In the genomic region with DNA sequence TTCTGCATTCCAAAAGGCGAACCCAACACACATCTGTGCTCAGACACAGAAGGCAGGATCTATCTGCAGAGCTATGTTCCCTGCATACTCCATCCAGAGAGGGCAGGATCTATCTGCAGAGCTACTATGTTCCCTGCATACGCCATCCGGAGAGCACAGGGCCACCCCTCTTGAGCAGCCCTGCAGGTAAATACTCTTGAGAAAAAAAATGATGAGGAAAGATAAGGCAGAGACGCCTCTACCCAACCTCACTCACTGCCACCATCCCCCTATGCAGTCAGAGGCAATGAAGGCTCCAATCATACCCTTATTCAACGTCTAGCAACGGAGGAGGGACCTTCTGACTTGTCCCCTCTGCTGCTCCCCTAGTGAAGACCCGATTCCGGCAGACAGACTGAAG, we compare ENCODE assay signal across 9 mouse cellular contexts. TPM values are rescaled to one million over a fixed set of nuclear protein-coding genes. Genes with fewer than 3 reads are reported as not detected.
A peak's percentile ranks its signal among the peaks of the same experiment; 100 is the strongest.
DNase-seq lines count a peak whose midpoint lies in the region; ATAC-seq and TF ChIP-seq lines count a peak whose summit lies in the region.
"Had no signal": no experiment of that assay in that cellular context is flagged by ENCODE, and none has a peak within 500 bp of the region (broad histone marks: within the 10 kb centered on the region; RNA-seq: fewer than 3 reads in every experiment).

No protein-coding gene starts in this region.

- no peaks in the 10 kb centered on the region for H3K27me3 ChIP-seq in cerebellum, adult 2 months (ENCODE audit: control insufficient read depth, insufficient read depth, low read length)
- no peaks in the 10 kb centered on the region for H3K27me3 ChIP-seq in megakaryocyte, embryonic 14.5 days (replicated peaks)
- peaks cover 21% of the 10 kb centered on the region for H3K27me3 ChIP-seq in limb, embryonic 12.5 days
- H3K27me3 ChIP-seq in small intestine, adult 2 months (ENCODE audit: control insufficient read depth, insufficient read depth, low read length), result no peaks in the 10 kb centered on the region

- no peak for TF ChIP-seq POLR2A in cerebellum, adult 2 months (IDR thresholded peaks at IDR 0.05; ENCODE audit: borderline replicate concordance, insufficient read depth, low read length)
- TF ChIP-seq POLR2A in small intestine, adult 2 months (IDR thresholded peaks at IDR 0.05; ENCODE audit: low read depth, low read length), result no peak

- H3K9me3 ChIP-seq in megakaryocyte, embryonic 14.5 days, result no peaks in the 10 kb centered on the region
- H3K9me3 ChIP-seq in limb, embryonic 12.5 days, result no peaks in the 10 kb centered on the region

- DNase-seq in cerebellum, adult 2 months, result peak; percentile 37 to 55
- DNase-seq in cerebellum, adult 11 months, result no peak
- DNase-seq in embryo, embryonic 10 days (ENCODE audit: low spot score), result no peak
- no peak for DNase-seq in layer of hippocampus, postnatal 36 days

- H3K4me3 ChIP-seq in cerebellum, adult 2 months (replicated peaks; ENCODE audit: insufficient read depth, low read depth, low read length), result peak overlapping the region; percentile 88
- peak overlapping the region; percentile 97 for H3K4me3 ChIP-seq in megakaryocyte, embryonic 14.5 days (replicated peaks)
- peak overlapping the region; percentile 60 for H3K4me3 ChIP-seq in limb, embryonic 12.5 days (replicated peaks)
- peak overlapping the region; percentile 90 for H3K4me3 ChIP-seq in small intestine, adult 2 months (ENCODE audit: low read depth, low read length)

- peak overlapping the region; percentile 91 for H3K4me2 ChIP-seq in limb, embryonic 12.5 days

- H3K27ac ChIP-seq in cerebellum, adult 2 months (ENCODE audit: insufficient read depth, low read length), result peak overlapping the region; percentile 91
- no peak overlapping the region; the same call in 1 of the 2 replicates for H3K27ac ChIP-seq in limb, embryonic 12.5 days
- peak overlapping the region; percentile 60 for H3K27ac ChIP-seq in small intestine, adult 2 months (ENCODE audit: insufficient read depth, low read depth, low read length)

- peaks cover 31% of the 10 kb centered on the region for H3K4me1 ChIP-seq in cerebellum, adult 2 months (ENCODE audit: control insufficient read depth, insufficient read depth, low read length)
- H3K4me1 ChIP-seq in megakaryocyte, embryonic 14.5 days, result peaks cover 81% of the 10 kb centered on the region
- peaks cover 18% of the 10 kb centered on the region for H3K4me1 ChIP-seq in limb, embryonic 12.5 days (replicated peaks)
- H3K4me1 ChIP-seq in small intestine, adult 2 months (ENCODE audit: control insufficient read depth, insufficient read depth, insufficient read length, low read length), result peaks cover 19% of the 10 kb centered on the region

- H3K36me3 ChIP-seq in megakaryocyte, embryonic 14.5 days (replicated peaks; ENCODE audit: low read length), result peaks cover 53% of the 10 kb centered on the region
- H3K36me3 ChIP-seq in limb, embryonic 12.5 days, result no peaks in the 10 kb centered on the region
- no peaks in the 10 kb centered on the region for H3K36me3 ChIP-seq in small intestine, adult 2 months (ENCODE audit: control insufficient read depth, insufficient read depth, low read length)

- no peak for ATAC-seq in megakaryocyte, adult 5-6 weeks (ENCODE audit: poor library complexity, severe bottlenecking)
- ATAC-seq in limb, embryonic 12.5 days (ENCODE audit: insufficient number of reproducible peaks, insufficient read depth, low FRiP score, low TSS enrichment, low read depth), result no peak

- no peak overlapping the region; the same call in 1 of the 2 replicates for H3K9ac ChIP-seq in limb, embryonic 12.5 days (replicated peaks)

- TF ChIP-seq CTCF in cerebellum, adult 2 months (IDR thresholded peaks at IDR 0.05; ENCODE audit: borderline replicate concordance, insufficient read depth, low read depth, low read length), result no peak
- no peak for TF ChIP-seq CTCF in small intestine, adult 2 months (IDR thresholded peaks at IDR 0.05; ENCODE audit: extremely low read depth, insufficient read length, insufficient replicate concordance, low read depth, low read length)

- 9% methylated on average over 8 of the region's 8 CpGs for WGBS in cerebellum, adult 2 months
- WGBS in limb, embryonic 12.5 days, result 44% methylated on average over 8 of the region's 8 CpGs
- WGBS in small intestine, adult 2 months, result 18% methylated on average over 8 of the region's 8 CpGs

RNA-seq across cellular contexts. Expression of a gene that starts 1.9 kb away (rescaled TPM):
- polyA plus RNA-seq in cerebellum, adult 2 months (2012; rRNA removed), result 94.9 and 107 TPM in 2 replicates
- polyA plus RNA-seq in megakaryocyte, embryonic 14.5 days (2012; ENCODE audit: insufficient read depth, low replicate concordance), result 86.3 and 103 TPM in 2 replicates
- total RNA-seq in megakaryocyte, adult 5-6 weeks (2015), result 72.8 and 75.0 TPM in 2 replicates
- total RNA-seq in megakaryocyte, adult 5-6 weeks (2017), result 159 and 164 TPM in 2 replicates
- 20.2 and 24.9 TPM in 2 replicates for polyA plus RNA-seq in limb, embryonic 12.5 days (2016; fragmentation: Nextera tagmentation; extraction: Ambion mirVana)
- 8.5 and 13.1 TPM in 2 replicates for polyA plus RNA-seq in small intestine, adult 2 months (2012; rRNA removed)
- 10 to 100 TPM; 62.4 to 69.7 TPM for total RNA-seq in layer of hippocampus, postnatal 36 days (2021)

RNA-seq across cellular contexts. Expression of a gene that starts 30.2 kb away (rescaled TPM):
- polyA plus RNA-seq in cerebellum, adult 2 months (2012; rRNA removed), result 1.7 and 3.0 TPM in 2 replicates
- 6.9 TPM in 1 of 2 replicates, not detected in the other for polyA plus RNA-seq in megakaryocyte, embryonic 14.5 days (2012; ENCODE audit: insufficient read depth, low replicate concordance)
- total RNA-seq in megakaryocyte, adult 5-6 weeks (2015), result not detected in 2 replicates
- total RNA-seq in megakaryocyte, adult 5-6 weeks (2017), result not detected in 2 replicates
- 0.06 and 0.14 TPM in 2 replicates for polyA plus RNA-seq in limb, embryonic 12.5 days (2016; fragmentation: Nextera tagmentation; extraction: Ambion mirVana)
- not detected in 2 replicates for polyA plus RNA-seq in small intestine, adult 2 months (2012; rRNA removed)
- total RNA-seq in layer of hippocampus, postnatal 36 days (2021), result 1 to 10 TPM; 1.1 to 1.3 TPM
- total RNA-seq: megakaryocyte-erythroid progenitor cell, adult 5-6 weeks had no signal

Comparison
In these comparisons a context has a peak if more than half of its experiments do, and no peak if none do; other contexts are left out.
1. DNase-seq: peak in cerebellum, adult 2 months (2 of 2); none in cerebellum, adult 11 months (single experiment), embryo, embryonic 10 days (single experiment) and layer of hippocampus, postnatal 36 days (0 of 2).
2. Peak in every context shown above with its lines, with median percentiles within 50 percentile points of each other: H3K4me3 ChIP-seq.